Mouse (Mus musculus): ENCODE data around the gene Htr2b. TPM values are rescaled to one million over a fixed set of nuclear protein-coding genes. Genes with fewer than 3 reads are reported as not detected.

Htr2b gene
- polyA plus RNA-seq, 1 experiment from 2014 or later = 3.1 TPM

DNA sequence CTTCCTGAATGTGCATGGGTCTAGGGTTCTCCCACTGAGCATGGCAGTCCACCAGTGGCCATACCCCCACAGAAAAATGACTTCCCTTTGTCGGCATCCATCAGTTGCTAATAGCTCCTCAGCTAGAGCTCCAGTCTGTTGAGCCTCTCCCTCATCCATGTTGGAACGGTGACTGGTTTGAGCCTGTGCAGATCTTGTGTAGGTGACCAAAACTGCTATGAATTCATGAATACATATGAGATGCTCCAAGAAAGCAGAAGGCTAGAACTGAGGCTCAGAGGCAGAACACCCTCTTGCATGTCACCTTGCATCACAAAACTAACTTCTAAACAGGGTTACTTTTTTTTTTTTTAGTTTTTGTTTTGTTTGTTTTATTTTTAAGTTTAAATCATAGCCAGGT lies 35.2 kb downstream of the Htr2b start:
- peaks cover 10% of the 10 kb centered on the region; the same call in 1 of the 2 replicates for H3K36me3 ChIP-seq (ENCODE audit: control insufficient read depth, insufficient read depth, low read length)
- no peak overlapping the region for H3K4me2 ChIP-seq (replicated peaks; ENCODE audit: low read depth)
- WGBS = 98% methylated on average over 2 of the region's 2 CpGs
- H3K4me1 ChIP-seq (replicated peaks; ENCODE audit: control insufficient read depth, insufficient read depth) = no peaks in the 10 kb centered on the region
- H3K27ac ChIP-seq (replicated peaks) = no peak overlapping the region
- ATAC-seq (ENCODE audit: low FRiP score, low TSS enrichment) (no peak), DNase-seq (ENCODE audit: low spot score) (no peak)
- no peaks in the 10 kb centered on the region for H3K9me3 ChIP-seq (ENCODE audit: control insufficient read depth, low read length)
- TF ChIP-seq EP300 (optimal IDR thresholded peaks at IDR 0.05) (no peak), CTCF (IDR thresholded peaks at IDR 0.05; ENCODE audit: low read depth) (no peak)
- H3K9ac ChIP-seq (ENCODE audit: low read length) = no peak overlapping the region
- H3K27me3 ChIP-seq (ENCODE audit: control insufficient read depth, insufficient read depth, low read length) = no peaks in the 10 kb centered on the region
- H3K4me3 ChIP-seq (ENCODE audit: low read depth, low read length) = no peak overlapping the region

DNA sequence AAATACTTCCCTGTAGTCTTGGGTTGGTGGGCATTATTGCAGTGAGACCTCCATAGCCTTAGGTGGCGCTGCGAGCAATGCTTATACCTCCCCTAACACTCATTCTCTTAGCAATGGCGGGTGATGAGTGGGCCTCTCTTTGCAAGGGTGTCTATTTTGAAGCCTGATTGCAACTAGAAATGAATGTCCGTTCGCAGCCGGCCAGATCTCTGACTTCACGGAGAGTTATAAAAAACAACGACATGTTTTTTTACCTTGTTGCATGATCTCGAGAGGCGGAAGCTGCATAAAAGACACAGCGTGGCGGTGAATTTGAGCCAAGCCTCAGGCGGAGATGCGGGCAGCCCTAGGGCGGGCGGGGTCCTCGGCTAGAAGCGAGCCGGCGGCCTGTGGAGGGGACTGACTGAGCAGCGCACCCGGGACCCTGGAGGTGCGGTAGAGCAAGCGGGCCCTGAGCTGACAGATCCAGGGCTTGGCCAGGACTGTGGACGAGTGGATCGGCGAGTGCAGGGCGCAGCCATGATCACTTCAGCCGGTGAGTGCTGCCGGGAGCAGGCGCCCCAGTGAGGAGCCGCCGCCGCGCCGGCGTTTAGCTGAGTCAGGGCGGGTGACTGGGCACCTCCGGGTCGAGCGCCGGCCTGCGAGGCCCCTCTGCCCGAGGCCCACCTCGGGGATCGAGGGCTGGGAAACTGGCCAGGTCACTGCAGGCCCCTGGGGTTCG lies 47.3 kb downstream of the Htr2b start, which contains the start of gene Psmd1:
Gene Psmd1, plus strand, starts transcription at position 117 of the 721 bp plus-strand sequence.
- Histone ChIP-seq H3K9me3 (ENCODE audit: control insufficient read depth, low read length) (no peaks in the 10 kb centered on the region), H3K27me3 (ENCODE audit: control insufficient read depth, insufficient read depth, low read length) (no peaks in the 10 kb centered on the region), H3K4me3 (ENCODE audit: low read depth, low read length) (peak within 1 kb of the TSS; percentile 98), H3K9ac (ENCODE audit: low read length) (peak within 1 kb of the TSS; percentile 98), H3K27ac (replicated peaks) (peak within 1 kb of the TSS; percentile 77), H3K4me1 (replicated peaks; ENCODE audit: control insufficient read depth, insufficient read depth) (0 out of 2 replicates have a peak, but pooled peaks cover 3% of the 10 kb centered on the region), H3K36me3 (ENCODE audit: control insufficient read depth, insufficient read depth, low read length) (no peaks in the 10 kb centered on the region), H3K4me2 (replicated peaks; ENCODE audit: low read depth) (peak within 1 kb of the TSS; percentile 87)
- ATAC-seq (ENCODE audit: low FRiP score, low TSS enrichment) (peak; percentile 91), DNase-seq (ENCODE audit: low spot score) (peak; percentile 92)
- TF ChIP-seq EP300 (optimal IDR thresholded peaks at IDR 0.05) (peak; percentile 93), CTCF (IDR thresholded peaks at IDR 0.05; ENCODE audit: low read depth) (peak; percentile 91)
- WGBS = under 1% methylated on average over 43 of the region's 47 CpGs

DNA sequence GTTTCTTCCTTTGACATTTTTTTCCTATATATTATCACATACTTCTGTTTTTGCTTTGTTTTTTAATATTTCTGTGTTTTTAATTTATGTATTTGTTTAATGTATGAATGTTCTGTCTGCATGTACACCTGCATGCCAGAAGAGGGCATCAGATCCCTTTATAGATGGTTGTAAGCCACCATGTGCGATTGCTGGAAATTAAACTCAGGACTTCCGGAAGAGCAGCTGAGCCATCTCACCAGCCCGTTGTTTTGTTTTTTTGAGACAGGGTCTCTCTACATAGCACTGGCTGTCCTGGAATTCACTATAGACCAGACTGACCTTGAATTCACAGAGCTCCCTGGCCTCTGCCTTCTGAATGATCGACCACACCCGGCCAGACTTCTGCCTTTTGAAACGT lies 49.2 kb downstream of the Htr2b start:
- Histone ChIP-seq H3K4me2 (replicated peaks; ENCODE audit: low read depth) (no peak overlapping the region), H3K27me3 (ENCODE audit: control insufficient read depth, insufficient read depth, low read length) (no peaks in the 10 kb centered on the region), H3K9me3 (ENCODE audit: control insufficient read depth, low read length) (no peaks in the 10 kb centered on the region), H3K36me3 (ENCODE audit: control insufficient read depth, insufficient read depth, low read length) (no peaks in the 10 kb centered on the region), H3K9ac (ENCODE audit: low read length) (no peak overlapping the region), H3K4me3 (ENCODE audit: low read depth, low read length) (no peak overlapping the region), H3K4me1 (replicated peaks; ENCODE audit: control insufficient read depth, insufficient read depth) (0 out of 2 replicates have a peak, but pooled peaks cover 3% of the 10 kb centered on the region), H3K27ac (replicated peaks) (no peak overlapping the region)
- 77% methylated on average over 6 of the region's 6 CpGs for WGBS
- ATAC-seq (ENCODE audit: low FRiP score, low TSS enrichment) = no peak
- no peak for DNase-seq (ENCODE audit: low spot score)
- TF ChIP-seq EP300 (optimal IDR thresholded peaks at IDR 0.05) (no peak), CTCF (IDR thresholded peaks at IDR 0.05; ENCODE audit: low read depth) (peak; percentile 56)

DNA sequence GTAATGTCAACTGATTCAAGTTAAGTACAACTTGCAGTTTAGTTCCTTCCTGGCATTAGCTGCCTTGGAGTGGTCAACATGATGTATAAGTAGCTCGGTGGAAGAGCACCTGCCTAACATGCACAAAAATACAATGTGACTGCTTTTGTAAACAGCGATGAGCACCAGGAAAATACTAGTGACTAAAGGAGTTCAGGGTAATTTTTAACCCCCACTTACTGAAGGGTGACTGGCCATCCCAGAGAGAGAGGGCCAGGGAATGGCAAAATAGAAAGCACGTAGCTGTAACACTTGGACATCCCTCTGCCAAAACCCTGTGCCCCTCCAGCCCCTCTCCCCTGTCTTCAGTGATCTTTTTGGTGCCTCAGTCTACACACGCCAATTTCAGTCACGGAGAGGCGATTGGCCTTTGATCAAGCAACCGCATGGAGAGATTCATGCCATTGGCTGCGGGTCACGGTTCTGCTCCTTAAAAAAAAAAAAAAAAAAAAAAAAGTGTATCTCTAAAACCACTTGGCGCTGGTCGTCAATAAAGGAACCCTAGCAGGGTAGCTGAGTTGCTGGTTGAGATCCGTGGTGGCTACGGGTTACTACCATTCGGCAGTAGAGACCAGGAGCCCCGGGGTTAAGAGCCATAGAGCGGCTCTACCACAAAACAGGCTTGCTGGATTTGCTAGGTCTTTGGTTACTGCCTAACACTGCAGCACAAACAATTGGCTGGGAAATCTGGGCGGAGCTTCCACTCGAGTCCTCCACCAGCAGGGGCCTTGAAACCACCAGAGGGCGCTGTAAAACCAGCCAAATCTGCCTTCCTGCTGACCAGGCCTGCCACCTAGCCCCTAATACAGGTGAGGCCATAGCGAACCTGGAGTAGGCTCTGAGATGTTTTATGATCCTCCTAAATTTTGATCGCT lies 52.7 kb downstream of the Htr2b start:
- no peaks in the 10 kb centered on the region for H3K9me3 ChIP-seq (ENCODE audit: control insufficient read depth, low read length)
- DNase-seq (ENCODE audit: low spot score) = peak; percentile 97
- H3K36me3 ChIP-seq (ENCODE audit: control insufficient read depth, insufficient read depth, low read length) = no peaks in the 10 kb centered on the region
- peak overlapping the region; percentile 57 for H3K4me2 ChIP-seq (replicated peaks; ENCODE audit: low read depth)
- ATAC-seq (ENCODE audit: low FRiP score, low TSS enrichment) = peak; percentile 80
- H3K9ac ChIP-seq (ENCODE audit: low read length) = peak overlapping the region; percentile 41; the same call in 1 of the 2 replicates
- H3K27me3 ChIP-seq (ENCODE audit: control insufficient read depth, insufficient read depth, low read length) = no peaks in the 10 kb centered on the region
- H3K4me1 ChIP-seq (replicated peaks; ENCODE audit: control insufficient read depth, insufficient read depth) = no peaks in the 10 kb centered on the region
- no peak for TF ChIP-seq EP300 (optimal IDR thresholded peaks at IDR 0.05)
- peak; percentile 93 for TF ChIP-seq CTCF (IDR thresholded peaks at IDR 0.05; ENCODE audit: low read depth)
- 8% methylated on average over 21 of the region's 21 CpGs for WGBS
- peak overlapping the region; percentile 65; the same call in 1 of the 2 replicates for H3K27ac ChIP-seq (replicated peaks)
- H3K4me3 ChIP-seq (ENCODE audit: low read depth, low read length) = peak overlapping the region; percentile 30

DNA sequence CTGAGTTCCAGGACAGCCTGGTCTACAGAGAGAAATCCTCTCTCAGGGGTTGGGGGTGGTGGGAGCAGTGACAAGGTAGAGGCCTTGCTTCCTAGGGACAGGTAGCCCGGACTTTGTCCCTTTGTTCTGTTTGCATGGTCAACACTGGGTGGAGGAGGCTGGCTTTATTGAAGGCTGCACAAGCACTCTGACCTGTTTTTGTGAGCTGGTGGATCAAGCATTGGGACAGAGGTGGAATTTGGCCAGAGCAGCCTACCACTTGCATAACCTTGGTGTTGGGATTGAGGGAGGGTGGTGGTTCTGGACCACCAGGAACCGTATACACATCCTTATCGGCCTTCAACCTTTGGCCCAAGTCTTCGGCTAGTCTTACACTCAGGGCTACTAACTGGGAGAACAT lies 55.5 kb downstream of the Htr2b start:
- Histone ChIP-seq H3K4me1 (replicated peaks; ENCODE audit: control insufficient read depth, insufficient read depth) (no peaks in the 10 kb centered on the region), H3K27ac (replicated peaks) (peak overlapping the region; percentile 65), H3K9me3 (ENCODE audit: control insufficient read depth, low read length) (no peaks in the 10 kb centered on the region), H3K4me3 (ENCODE audit: low read depth, low read length) (no peak overlapping the region), H3K4me2 (replicated peaks; ENCODE audit: low read depth) (no peak overlapping the region), H3K9ac (ENCODE audit: low read length) (no peak overlapping the region), H3K36me3 (ENCODE audit: control insufficient read depth, insufficient read depth, low read length) (no peaks in the 10 kb centered on the region), H3K27me3 (ENCODE audit: control insufficient read depth, insufficient read depth, low read length) (no peaks in the 10 kb centered on the region)
- 65% methylated on average over 4 of the region's 4 CpGs for WGBS
- peak; percentile 72 for DNase-seq (ENCODE audit: low spot score)
- TF ChIP-seq EP300 (optimal IDR thresholded peaks at IDR 0.05) (no peak), CTCF (IDR thresholded peaks at IDR 0.05; ENCODE audit: low read depth) (no peak)
- peak; percentile 87 for ATAC-seq (ENCODE audit: low FRiP score, low TSS enrichment)
